Mouse (Mus musculus) heart, adult 2 months (tissue): ENCODE measurements at regions not wholly inside any gene's neighbourhood (a gene's known extent, or its start where the extent isn't known, plus 50 kb on each side); places are given as distances from the start of the nearest gene placed in this dataset.
"Not testable (repeated sequence)": the region's sequence is repeated elsewhere in the genome, so short reads cannot be mapped to it uniquely, and the experiment has no call there.

ENCODE experiments used
- CTCF ChIP-seq: fragments of 200-600 bp; IDR thresholded peaks from 2 replicates; pipeline ENCODE4 v1.8.1; 2022; ENCODE audit warnings: antibody characterized with exemption, mild to moderate bottlenecking, moderate library complexity
- EP300 ChIP-seq: fragments of 200-500 bp; IDR thresholded peaks from 2 replicates; pipeline ENCODE4 v1.6.1; 2011; ENCODE audit warnings: low read depth, low read length, control low read depth; ENCODE audit not compliant: insufficient read depth

DNA sequence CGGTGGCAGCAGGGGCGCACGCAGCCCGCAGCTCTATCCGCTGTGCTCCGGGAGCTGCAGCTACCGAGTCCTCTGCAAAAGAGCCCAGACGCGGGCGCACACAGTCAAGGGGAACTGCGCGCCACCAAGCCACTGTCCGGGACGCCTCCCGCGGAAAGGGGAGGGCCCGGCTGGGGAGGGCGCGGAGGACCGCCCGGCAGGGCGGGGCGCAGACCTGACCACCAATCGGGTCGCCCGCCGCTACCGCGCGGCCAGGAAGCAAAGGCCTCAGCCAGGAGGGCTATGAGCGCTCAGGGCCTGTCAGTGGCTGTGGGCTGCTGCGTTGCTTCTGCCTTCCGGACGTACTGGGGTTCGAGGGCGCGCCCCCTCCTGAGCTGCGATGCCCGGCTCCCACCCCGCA is 1034.5 kb downstream of the Gm10330 start:
- not testable (repeated sequence) for TF ChIP-seq EP300, CTCF
